Mouse (Mus musculus) erythroblast, embryonic 14.5 days (primary cell): ENCODE results near the gene Camk1d.

Experiments used
- GATA1 ChIP-seq: IDR thresholded peaks from 2 replicates; pipeline ENCODE4 v1.6.1; 2012; ENCODE audit warnings: low read length, inconsistent platforms, mixed read lengths
- TAL1 ChIP-seq: IDR thresholded peaks from 3 replicates; pipeline ENCODE4 v1.6.1; 2012; ENCODE audit warnings: low read length, inconsistent platforms, mixed read lengths

DNA sequence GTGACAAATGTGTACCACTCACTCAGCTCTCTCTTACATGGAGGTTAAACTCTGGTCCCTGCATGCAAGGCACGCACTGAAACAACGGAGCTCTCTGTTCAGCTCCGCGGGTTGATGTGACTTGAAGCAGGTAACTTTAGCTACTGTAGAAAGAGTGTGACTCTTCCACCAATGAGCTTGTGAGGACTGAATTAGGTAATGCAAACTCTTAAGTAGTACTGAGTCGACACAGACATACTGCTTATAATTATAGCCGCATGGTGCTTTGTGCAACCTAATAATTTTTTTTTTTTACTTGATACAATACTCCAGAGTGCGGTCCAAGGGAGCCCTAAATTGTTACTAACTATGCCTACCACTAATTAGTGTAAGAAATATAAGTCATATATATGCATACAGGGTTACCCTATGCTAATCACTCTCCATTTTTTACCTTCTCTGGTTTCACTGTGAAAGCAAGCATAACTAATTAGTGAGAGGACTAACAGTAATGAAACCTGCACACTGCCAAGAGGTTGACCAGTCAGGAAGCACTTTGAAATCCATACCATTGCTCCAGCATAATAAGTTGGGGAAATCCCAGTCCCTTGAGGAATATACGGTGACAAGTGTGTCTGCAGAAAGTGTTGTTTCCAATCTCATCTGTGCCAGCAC, 125.9 kb downstream of the Camk1d start:
- TF ChIP-seq TAL1 (no peak), GATA1 (no peak)
